Mouse (Mus musculus) testis, adult 2 months (tissue): ENCODE data around the gene Fer1l4. TPM values are rescaled to one million over a fixed set of nuclear protein-coding genes. Genes with fewer than 3 reads are reported as not detected.

Source experiments
- H3K27ac ChIP-seq: fragments of 200-500 bp; 2 replicates; pipeline ENCODE4 v1.5.1; 2012; ENCODE audit warnings: low read depth, low read length; ENCODE audit not compliant: control insufficient read depth, insufficient read depth
- H3K27me3 ChIP-seq: fragments of 200-500 bp; 2 replicates; pipeline ENCODE4 v1.6.1; 2012; ENCODE audit warnings: mild to moderate bottlenecking, low read length, moderate library complexity; ENCODE audit not compliant: control insufficient read depth, insufficient read depth
- H3K36me3 ChIP-seq: fragments of 200-500 bp; 2 replicates; pipeline ENCODE4 v1.6.1; 2012; ENCODE audit warnings: mild to moderate bottlenecking, low read length; ENCODE audit not compliant: control insufficient read depth, insufficient read depth
- H3K4me1 ChIP-seq: fragments of 200-500 bp; 2 replicates; pipeline ENCODE4 v1.6.1; 2012; ENCODE audit warnings: low read length; ENCODE audit not compliant: control insufficient read depth, insufficient read depth
- H3K4me3 ChIP-seq: fragments of 200-500 bp; 2 replicates; pipeline ENCODE4 v1.5.1; 2012; ENCODE audit warnings: low read depth, mild to moderate bottlenecking, low read length, moderate library complexity, mixed read lengths; ENCODE audit not compliant: control insufficient read depth
- CTCF ChIP-seq: fragments of 200-500 bp; IDR thresholded peaks from 2 replicates; pipeline ENCODE4 v1.5.1; 2012; ENCODE audit warnings: low read depth, mild to moderate bottlenecking, inconsistent platforms, low read length, moderate library complexity; ENCODE audit not compliant: control insufficient read depth, insufficient read depth, insufficient replicate concordance
- POLR2A ChIP-seq: fragments of 200-500 bp; IDR thresholded peaks from 2 replicates; pipeline ENCODE4 v1.6.1; 2012; ENCODE audit warnings: low read depth, mild to moderate bottlenecking, inconsistent platforms, low read length, moderate library complexity; ENCODE audit not compliant: control insufficient read depth
- polyA plus RNA-seq: library from polyadenylated mRNA; depleted of rRNA; stranded (reverse); fragments of >200 nt; gene quantifications from 2 replicates; pipeline ENCODE4 v1.2.3, GENCODE M21; 2012

The Fer1l4 gene
- polyA plus RNA-seq, 1 experiment, result 2.7 TPM

- H3K36me3 ChIP-seq, result no peaks in the 10 kb centered on the region
- peak within 1 kb of the TSS; percentile 88 for H3K27ac ChIP-seq
- H3K4me3 ChIP-seq, result peak within 1 kb of the TSS; percentile 91
- no peaks in the 10 kb centered on the region for H3K27me3 ChIP-seq
- TF ChIP-seq CTCF, result no peak
- TF ChIP-seq POLR2A, result peak; percentile 72
- H3K4me1 ChIP-seq, result peaks cover 11% of the 10 kb centered on the region
These were observed 12.6 kb upstream of the Fer1l4 start, which contains the start of gene Spag4 for GRCm38 (mm10) chr2:156065099-156066041. Spag4 (plus strand) TSS chr2:156065175.

- Histone ChIP-seq H3K27ac (no peak overlapping the region), H3K4me1 (peaks cover 3% of the 10 kb centered on the region), H3K27me3 (no peaks in the 10 kb centered on the region), H3K36me3 (no peaks in the 10 kb centered on the region), H3K4me3 (no peak overlapping the region)
- no peak for TF ChIP-seq POLR2A
- no peak for TF ChIP-seq CTCF
These were observed 4.8 kb downstream of the Fer1l4 start for GRCm38 (mm10) chr2:156047929-156048328.

- Histone ChIP-seq H3K27me3 (no peaks in the 10 kb centered on the region), H3K4me3 (no peak overlapping the region)
These were observed 9.8 kb downstream of the Fer1l4 start for GRCm38 (mm10) chr2:156042903-156043302.

GRCm38 (mm10) chr2:156039390-156039789 lies 13.4 kb downstream of the Fer1l4 start:
- Histone ChIP-seq H3K36me3 (no peaks in the 10 kb centered on the region), H3K27me3 (no peaks in the 10 kb centered on the region), H3K27ac (no peak overlapping the region), H3K4me3 (no peak overlapping the region), H3K4me1 (0 out of 2 replicates have a peak, but pooled peaks cover 3% of the 10 kb centered on the region)
- TF ChIP-seq POLR2A, result no peak
- TF ChIP-seq CTCF, result no peak

More at GRCm38 (mm10) chr2:156042903-156043302, 9.8 kb downstream of the Fer1l4 start:
- no peak overlapping the region for H3K27ac ChIP-seq
- H3K4me1 ChIP-seq, result no peaks in the 10 kb centered on the region; the same call in none of the 2 replicates
- no peaks in the 10 kb centered on the region for H3K36me3 ChIP-seq
- no peak for TF ChIP-seq POLR2A
- no peak for TF ChIP-seq CTCF

- no peak overlapping the region for H3K4me3 ChIP-seq
- TF ChIP-seq POLR2A (no peak), CTCF (no peak)
- H3K27ac ChIP-seq, result no peak overlapping the region
- H3K4me1 ChIP-seq, result no peaks in the 10 kb centered on the region
- no peaks in the 10 kb centered on the region for H3K27me3 ChIP-seq
- H3K36me3 ChIP-seq, result no peaks in the 10 kb centered on the region
These were observed 27.3 kb downstream of the Fer1l4 start for GRCm38 (mm10) chr2:156025482-156025881.

GRCm38 (mm10) chr2:156021765-156022164 lies 31.0 kb downstream of the Fer1l4 start:
- Histone ChIP-seq H3K36me3 (no peaks in the 10 kb centered on the region; the same call in 1 of the 2 replicates), H3K4me1 (no peaks in the 10 kb centered on the region; the same call in 1 of the 2 replicates), H3K27ac (no peak overlapping the region), H3K27me3 (no peaks in the 10 kb centered on the region), H3K4me3 (no peak overlapping the region)
- TF ChIP-seq CTCF (no peak), POLR2A (no peak)

- H3K27ac ChIP-seq, result no peak overlapping the region
- H3K36me3 ChIP-seq, result no peaks in the 10 kb centered on the region; the same call in none of the 2 replicates
- TF ChIP-seq POLR2A (no peak), CTCF (no peak)
- H3K27me3 ChIP-seq, result no peaks in the 10 kb centered on the region
- no peak overlapping the region for H3K4me3 ChIP-seq
- H3K4me1 ChIP-seq, result no peaks in the 10 kb centered on the region; the same call in 1 of the 2 replicates
These were observed 31.5 kb downstream of the Fer1l4 start for GRCm38 (mm10) chr2:156021219-156021618.
